Mouse (Mus musculus) adrenal gland, postnatal 4 days (tissue): ENCODE measurements around the gene Entpd5. TPM values are rescaled to one million over a fixed set of nuclear protein-coding genes. Genes with fewer than 3 reads are reported as not detected.
A peak's percentile ranks its signal among the peaks of the same experiment; 100 is the strongest.
"Not testable (repeated sequence)": the region's sequence is repeated elsewhere in the genome, so short reads cannot be mapped to it uniquely, and the experiment has no call there.

Source experiments
- DNase-seq, 2 experiments: peaks; one replicate each; pipeline ENCODE4 v3.0.0; 2021 to 2022; ENCODE audit warnings: low spot score in 2 of 2, mixed read lengths in 2 of 2
- total RNA-seq, 2 experiments: library from RNA; stranded (reverse); gene quantifications; 2 replicates each; pipeline ENCODE4 v1.2.3; 2021

Gene Entpd5
- total RNA-seq, 2 experiments from 2014 or later = 58.3 to 61.3 TPM

DNA sequence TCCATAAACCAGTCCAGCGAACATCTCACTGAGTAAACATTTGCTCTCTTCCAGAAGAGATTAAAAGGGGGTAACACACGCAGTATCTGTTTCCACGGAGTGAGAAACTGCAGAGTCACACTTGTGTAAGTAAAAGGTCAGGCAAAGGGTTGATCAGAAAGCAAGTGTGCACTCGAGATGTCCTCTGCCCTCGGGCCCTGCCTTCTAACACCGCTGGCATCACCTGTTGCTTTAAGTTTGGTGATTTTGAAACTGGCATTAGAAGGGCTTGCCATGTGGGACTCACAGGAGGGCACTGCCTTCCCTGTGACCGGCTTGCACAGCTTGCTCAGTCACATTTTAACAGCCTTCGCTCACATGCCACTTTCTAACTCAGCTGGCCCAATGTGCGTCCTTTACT is 9.2 kb downstream of the Entpd5 start:
- DNase-seq = no peak

DNA sequence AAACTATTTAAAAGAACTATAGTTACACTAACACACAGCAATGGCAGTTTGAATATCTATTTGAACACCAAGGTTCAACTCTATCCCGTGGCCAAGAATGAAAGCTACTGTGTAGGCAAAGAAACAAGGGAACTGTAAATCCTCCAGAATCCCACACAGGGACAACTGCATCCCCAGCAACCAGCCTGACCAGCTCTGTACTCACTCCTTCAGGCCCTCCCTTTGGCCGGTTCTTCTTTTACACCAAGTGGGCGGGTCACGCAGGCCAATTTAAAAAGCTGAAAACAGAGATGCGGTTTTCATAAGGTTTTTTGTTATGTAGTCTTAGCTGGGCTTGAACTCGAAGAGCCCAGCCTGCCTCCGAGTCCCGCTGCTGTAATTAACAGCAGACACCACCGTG is 9.7 kb downstream of the Entpd5 start:
- no peak for DNase-seq

DNA sequence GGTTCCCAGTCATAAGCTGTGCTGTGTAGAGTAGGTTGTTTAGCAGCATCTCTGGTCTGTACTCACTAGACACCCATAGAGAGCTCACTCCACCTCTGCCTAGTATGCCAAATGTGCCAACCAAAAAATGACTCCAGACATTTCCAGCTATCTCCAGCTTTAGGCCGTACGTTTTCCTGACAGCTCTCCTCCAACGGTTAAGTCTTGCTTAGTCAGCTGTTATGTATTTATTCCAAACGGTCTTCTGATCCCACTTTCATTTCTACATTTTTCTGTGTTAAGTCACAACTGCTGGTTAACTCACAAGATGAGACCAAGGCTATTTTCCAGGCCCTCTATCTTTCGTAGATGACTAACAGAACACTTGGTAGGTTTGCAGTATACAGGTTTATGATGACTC is 10.2 kb downstream of the Entpd5 start:
- DNase-seq = no peak

DNA sequence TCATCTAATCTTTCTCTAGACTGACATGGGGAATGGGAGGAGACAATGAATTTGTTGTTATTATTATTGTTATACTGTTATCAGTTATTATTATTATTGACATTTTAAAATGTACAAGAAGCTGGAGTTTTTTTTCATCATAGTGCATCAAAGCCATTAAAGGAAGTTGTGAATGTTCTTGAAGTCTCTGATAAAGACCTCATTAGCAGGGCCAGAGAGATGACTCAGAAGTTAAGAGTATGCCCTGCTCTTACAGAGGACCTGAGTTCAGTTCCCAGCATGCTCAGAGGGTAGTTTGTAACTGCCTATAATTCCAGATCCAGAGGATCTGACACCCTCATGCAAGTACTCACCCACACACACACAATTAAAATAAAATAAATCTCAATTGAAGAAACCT is 11.1 kb downstream of the Entpd5 start:
- DNase-seq = no peak

DNA sequence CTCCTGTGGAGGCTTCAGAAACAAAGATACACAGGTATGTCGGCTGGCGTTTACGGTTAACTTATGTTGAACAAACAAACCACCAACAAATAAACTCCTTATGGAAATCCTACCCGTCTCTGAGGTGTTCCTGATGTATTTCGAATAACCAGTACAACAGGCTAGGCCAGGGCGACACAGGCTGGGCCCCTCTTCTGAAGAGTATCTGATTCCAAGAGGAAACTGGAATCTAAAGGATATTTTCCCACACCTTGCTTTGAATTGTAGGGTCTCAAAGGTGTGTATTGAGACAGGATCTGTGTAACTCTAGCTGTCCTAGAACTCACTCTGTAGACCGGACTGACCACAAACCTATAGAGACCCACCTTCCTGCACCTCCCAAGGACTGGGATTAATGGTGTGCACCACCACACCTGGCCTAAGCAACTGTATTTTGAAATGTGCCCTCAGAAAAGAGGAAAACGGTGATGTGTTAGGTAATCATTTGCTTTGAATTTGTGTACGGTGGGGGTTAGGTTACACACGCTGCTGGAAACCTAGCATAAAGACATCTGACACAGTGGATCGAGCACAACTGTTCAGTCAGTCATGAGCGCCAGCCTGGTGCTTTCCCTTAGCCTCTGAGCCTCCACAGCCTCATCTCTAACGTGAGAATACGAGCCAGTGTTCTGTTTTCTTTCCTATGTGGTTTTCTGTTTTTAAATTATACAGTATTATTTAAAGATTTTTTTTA is 11.7 kb downstream of the Entpd5 start:
- no peak for DNase-seq

DNA sequence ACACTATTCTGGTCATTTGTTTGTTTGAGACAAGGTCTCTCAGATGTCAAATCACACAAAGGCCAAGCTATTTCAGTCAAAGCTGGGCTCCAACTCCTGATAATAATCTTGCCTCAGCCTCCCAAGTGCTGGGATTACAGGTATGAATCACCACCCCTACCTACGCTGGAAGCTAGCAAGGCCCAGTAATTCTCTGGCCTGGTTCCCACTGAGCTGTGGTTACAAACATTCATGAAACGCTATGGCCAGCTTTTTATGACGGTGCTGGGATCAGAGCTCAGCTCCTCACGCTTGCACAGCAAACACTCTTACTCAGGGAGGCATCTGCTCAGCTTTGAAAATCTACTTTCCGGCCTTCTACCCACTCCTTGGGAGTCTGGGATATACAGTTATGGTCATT is 15.0 kb downstream of the Entpd5 start:
- no peak for DNase-seq

DNA sequence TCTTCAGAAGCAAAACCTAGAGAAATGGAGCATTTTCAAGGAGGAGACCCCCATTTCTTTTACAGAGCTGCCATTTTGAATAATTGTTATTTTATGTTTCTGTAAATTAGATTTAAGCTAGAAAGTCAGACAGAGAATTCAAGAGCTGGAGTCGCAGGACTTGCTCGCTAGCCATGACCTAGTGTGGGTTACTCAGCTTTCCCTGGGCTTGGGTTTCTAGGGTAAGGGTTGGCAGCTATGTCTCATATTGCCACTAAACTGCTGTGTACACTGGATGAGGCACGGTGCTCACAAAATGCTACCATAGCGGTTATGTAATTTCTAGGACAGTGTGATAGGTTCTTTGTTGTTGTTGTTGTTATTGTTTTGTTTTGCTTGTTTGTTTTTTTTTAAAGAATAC is 16.1 kb downstream of the Entpd5 start:
- no peak for DNase-seq

DNA sequence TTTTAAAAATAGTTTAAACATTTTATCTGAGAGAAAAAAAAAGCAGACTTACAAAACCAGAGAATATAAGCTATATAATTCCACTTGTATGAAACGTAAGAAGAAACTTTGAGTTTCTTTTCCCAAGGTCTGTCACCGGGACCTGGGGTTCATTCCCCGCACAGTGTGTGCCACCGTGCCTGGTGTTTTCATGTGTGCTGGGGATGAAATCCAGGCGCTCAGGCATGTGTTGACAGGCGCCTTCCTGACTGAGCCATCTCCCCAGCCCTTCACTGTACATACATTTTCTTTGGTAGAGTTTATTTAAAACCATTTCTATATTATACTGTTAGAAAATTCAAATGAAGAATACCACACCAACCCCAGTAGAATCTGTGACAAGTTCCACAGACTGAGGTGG is 18.5 kb downstream of the Entpd5 start:
- DNase-seq = no peak

DNA sequence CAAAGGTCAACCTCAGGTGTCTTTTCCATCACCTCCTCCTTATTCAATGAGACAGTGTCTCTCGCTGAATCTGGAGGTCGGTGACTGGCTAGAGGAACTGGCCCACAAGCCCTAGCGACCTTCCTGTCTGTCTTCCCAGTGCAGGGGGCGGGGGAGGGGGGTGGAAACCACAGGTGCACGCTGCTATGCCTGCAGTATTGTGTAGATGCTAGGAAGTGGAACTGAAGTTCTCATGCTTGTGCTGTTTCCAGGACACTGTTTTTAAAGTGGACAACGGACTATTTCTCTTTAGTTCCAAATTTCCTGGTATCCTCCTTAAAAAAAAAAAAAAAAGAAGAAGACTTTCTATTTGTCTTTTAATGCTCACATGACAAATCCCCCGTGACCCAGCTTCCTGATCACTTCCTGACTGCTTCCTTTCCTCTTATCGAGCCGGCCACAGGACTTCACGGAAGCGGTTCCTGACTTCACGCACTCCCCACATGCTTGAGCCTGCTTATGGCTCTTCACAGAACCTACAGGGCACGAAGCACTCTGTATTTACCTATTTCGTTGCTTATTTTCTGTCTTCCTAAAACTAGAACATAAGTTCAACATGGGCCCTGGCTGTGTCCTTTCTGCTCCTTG is 19.9 kb downstream of the Entpd5 start:
- DNase-seq = no peak

DNA sequence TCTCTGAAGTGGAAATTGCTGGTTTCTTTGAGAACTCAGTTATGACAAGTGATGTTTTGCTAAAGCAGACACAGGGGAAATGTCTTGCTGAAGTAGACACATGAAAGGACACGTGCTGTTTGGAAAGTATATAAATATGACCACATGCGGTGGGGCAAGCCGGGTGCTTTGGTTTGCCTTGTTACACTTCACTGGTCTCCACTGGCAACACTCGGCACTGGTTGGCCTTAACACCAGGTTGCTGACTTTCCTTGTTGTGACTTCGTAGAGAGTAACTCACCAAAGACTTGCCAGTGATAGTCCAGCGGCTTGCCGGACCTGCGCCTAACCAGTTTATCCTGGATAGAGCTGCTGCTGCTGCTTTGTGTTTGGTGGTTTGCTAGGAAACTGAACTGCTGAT is 20.7 kb downstream of the Entpd5 start:
- DNase-seq = no peak

DNA sequence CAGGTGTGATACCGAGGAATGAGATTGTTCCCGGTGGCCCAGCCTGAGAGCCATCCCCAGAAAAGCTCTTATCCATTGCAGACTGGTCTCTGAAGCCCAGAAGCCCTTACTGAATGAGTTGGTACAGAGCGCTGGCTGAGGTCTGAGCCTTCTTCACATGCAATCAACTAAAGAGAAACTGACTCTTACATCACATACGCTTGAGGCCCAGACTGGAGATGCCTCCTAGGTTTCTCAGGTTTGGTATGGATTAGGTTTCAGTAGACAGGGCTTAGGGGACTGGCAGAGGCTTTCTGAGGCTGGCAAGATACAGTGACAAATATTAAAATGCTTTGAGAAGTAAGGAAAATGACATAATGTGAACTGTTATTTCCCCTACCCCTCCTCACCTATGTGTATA is 23.4 kb downstream of the Entpd5 start:
- no peak for DNase-seq

DNA sequence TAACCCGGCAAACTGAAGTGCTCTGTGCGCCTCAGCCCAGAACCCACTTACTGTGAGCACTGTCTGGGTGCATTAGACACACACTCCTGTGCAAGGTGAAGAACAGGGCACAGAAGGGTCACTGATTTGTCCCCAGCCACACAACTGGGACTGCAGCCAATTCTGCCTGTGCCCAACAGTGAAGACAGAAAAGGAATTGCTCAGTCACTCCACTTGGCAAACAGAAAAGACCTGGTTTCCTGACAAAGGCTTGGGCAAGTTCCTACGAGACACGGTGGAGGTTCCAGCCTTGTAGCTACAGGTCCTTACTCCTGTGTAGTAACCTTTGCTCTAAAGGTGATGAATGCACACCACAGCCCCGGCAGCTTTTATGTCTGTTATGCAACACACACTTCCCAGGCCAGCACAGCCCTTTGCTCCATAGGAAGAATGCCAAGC is 24.2 kb downstream of the Entpd5 start:
- no peak for DNase-seq

DNA sequence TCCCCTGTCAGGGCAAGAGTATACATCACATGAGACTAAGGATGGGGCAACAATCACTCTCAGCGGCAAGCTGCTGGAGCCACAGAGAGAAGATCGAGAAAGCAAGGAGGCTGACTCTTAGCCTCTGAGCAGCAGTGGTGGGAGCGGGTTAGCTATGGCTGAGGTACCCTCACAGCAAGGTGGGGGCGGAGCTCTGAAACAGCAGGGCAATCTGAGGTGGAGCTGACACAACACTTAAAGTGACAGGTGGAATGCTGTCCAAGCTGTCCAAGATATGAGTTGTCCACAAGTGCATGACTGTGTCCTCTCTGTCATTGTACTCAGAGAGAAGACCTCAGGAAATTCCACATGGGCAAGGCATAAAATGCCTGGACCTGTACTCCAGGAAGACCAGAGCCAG is 26.5 kb downstream of the Entpd5 start:
- DNase-seq = no peak

DNA sequence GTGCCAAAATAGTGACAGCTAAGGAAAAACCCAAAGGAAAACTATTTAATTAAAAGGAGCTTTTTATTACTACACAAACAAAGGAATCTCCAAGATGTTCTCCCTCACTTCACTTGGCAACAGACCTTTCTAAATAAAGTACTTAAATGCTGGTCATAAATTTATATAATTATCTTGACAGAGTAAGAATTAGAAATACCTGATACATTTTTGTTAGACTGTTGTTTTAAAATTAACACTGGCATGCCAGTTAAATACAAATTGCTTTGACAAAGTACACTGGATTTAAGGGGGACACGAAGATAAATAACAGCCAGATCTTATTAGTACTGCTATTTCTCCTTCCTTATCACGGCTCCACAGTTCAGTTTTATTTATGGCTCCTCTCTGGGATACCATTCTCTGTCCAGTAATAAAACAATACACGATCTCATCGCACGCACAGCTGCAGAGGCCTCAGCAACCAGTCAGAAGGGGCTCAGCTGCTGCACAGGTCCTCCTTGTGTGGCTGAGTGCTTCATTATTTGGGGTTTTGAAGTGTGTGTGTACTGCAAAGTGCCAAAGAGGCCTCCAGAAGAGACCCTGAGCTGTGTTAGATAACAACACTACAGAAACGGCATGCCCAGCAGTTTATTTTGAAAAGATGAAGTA is 34.9 kb downstream of the Entpd5 start:
- DNase-seq = no peak

DNA sequence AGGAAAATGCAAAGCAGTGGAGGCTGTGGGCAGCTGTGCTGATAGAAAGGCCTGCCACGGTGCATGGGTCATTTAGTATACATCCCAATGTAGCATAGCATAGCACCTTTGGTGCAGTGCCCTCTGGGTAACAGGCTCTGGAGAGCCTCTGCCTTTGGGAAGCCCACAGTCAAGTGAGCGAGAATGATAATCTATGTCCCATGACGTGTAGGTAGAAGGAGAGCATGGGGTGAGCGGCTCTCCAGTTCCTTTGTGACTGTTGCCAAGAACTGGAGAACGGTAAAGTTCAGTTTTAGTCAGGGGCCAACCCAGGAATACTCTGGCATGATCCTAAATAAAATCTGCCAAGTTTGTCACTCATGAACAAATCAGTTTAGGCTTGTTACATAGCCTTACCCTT is 37.2 kb downstream of the Entpd5 start:
- DNase-seq = no peak

DNA sequence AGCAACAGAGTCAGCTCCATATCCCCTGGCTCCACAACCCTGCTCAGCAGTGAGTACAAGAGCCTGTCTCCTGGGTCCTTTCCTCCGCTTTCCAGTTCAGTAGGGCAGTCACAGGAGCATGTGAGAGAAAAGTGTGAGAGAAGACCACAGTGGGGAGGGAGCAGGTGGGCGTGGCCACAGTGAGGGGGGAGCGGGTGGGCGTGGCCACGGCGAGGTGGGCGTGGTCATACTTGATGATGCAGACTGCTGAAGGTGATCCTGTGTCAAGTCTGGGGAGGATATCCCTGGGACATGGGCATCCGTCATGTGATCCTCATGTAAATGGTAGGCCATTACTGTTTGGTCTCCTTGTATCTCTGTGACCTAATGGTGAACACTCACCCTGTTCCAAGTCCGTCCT is 41.9 kb downstream of the Entpd5 start:
- no peak for DNase-seq

DNA sequence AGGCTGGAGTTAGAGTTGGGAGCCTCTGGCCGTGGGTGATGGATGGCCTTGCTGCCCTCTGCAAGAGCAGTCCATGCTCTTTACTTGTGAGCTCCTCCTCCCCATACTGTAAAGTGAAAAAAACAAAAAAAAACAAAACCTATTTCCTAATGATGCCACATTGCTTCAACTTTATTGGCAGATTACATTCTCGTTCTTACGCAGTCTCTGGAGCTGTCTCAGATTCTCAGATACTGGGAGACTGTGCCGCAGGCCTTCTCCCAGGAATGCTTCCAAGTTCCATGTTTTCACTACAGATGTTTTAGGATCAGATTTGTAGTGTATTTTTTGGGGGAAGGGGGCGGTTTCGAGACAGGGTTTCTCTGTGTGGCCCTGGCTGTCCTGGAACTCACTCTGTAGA is 43.7 kb downstream of the Entpd5 start:
- no peak for DNase-seq

DNA sequence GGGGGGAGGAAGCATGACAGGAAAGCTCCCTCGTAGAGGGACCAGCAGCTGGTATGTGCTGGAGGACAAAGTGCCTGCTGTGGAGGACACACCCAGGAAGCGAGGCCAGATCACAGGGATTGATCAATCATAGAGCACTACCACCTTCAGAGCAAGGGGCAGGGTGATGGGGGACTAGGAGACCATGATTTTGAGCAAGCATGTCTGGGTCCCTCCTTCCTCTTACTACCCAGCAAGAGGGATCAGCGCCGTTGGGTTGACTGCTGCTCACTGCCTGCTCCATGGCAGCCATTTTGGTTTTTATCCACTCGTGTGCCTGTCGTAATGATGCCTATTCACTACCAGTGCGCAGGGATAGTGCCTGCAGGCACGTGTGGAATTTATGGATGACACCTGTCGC is 44.5 kb downstream of the Entpd5 start:
- DNase-seq = no peak

DNA sequence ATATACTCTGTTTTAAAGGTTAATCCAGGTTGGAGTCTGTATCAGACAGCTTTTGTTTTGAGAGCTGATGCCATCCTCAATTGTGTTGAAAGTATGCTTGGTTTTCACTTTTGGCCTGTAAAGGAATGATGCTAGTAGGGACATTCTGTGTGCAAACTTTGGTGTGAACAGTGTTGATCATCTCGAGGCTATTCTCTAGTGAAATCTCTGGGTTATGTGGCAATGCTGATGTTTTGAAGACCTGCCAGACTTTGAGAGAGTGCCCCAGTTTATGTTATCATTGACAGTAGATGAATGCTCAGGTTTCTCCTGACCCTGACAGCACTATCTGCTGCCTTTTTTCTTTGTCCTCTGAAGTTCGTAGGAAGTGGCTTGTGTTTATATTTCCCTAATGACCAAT is 46.0 kb downstream of the Entpd5 start:
- DNase-seq = no peak

DNA sequence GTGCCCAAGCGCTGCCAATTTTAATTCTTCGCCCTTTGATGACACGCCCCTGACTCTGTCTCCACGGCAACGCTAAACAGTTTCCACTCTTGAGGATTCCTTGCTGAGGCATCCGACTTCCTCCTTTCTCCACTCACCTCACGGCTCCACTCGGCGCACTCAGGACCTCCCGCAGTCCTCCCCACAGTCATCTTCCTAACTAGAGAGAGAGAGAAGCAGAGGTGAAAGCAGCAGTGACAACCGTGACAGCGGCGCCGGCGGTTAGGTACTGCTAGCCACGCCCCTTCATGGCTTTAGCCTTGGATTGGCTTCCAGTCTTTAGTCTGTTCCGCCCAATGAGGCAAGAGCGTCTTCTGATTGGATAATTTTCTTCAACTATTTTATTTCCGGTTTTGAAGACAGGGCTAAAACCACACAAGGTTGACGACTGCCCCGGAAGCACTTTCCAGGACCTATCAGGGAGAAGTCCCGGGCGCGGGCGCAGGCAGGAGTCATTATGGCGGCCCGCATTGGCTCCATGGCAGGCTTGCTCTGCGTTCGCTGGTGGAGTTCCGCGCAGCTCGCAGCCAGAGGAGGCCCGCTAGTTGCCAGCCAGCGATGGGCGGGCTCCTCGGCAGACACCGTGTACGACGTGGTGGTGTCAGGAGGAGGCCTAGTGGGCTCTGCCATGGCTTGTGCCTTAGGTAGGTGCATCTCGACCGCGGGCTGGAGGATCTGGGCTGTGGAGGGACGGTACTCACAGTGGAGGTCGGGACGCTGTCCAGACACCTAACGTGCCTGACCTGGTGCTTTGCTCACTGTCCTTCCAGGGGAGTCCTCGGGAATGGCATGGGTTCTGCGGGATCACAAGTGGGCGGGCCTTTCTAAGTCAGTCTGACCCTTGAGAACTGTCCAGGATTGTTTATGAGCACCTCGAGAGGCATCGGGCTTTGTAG is 47.0 kb downstream of the Entpd5 start, which contains the start of the genes Coq6 and Fam161b:
Gene Coq6 (plus strand): TSS at position 103 of the 935 bp plus-strand sequence.
Gene Fam161b (minus strand): TSS at position 279 of the 935 bp plus-strand sequence.
- DNase-seq = peak; percentile 72 to 91

DNA sequence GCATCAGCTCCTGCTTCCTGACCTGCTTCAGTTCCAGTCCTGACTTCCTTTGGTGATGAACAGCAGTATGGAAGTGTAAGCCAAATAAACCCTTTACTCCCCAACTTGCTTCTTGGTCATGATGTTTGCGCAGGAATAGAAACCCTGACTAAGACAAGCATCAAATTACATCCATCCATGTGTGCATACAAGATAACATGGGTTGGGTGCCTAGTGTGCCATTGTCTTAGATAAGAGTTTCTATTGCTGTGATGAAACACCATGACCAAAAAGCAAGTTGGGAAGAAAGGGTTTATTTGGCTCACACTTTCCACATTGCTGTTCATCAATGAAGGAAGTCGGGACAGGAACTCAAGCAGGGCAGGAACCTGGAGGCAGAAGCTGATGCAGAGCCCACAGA is 50.1 kb downstream of the Entpd5 start:
- not testable (repeated sequence) for DNase-seq
